Mouse (Mus musculus): ENCODE measurements at regions not wholly inside any gene's neighbourhood (a gene's known extent, or its start where the extent isn't known, plus 50 kb on each side); places are given as distances from the start of the nearest gene placed in this dataset.

DNA sequence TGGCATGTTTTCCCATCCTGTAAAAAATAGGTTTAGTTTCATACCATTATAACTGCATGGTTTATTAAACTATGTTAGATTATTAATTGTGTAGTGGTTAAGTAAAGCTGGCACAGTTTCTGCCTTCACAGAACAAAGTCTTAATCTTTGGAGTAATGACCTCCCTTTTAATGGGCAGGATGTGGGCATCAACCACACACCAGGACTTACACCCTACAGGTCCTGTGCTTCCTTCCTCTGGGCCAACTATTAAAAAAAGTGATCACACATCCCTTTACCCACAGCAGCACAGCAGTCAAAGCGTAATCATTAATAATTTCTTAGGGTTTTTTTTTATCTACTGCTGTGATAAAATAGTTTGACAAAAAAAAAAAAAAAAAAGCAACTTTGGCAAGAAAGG lies 300.3 kb downstream of the Fam49a start:
- no peak for DNase-seq

DNA sequence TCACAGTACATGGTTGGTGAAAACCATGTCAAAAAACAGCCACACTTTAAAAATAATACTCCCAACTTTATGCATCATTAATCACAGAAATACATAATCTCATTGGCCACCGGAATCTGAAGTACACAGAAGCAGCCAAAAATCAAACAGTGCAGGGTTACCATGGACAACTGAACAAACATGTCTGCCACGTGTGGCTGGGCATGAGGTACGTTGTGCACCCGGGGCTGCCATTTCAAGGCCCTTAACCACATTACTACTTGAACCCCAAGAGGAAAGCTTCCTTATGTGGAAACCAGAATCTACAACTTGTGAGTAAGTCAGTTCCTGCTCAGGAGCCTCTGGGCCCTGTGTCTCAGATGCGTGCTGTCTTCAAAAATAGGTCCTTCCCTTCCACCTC lies 289.9 kb downstream of the Fam49a start:
- DNase-seq = peak; percentile 8 to 19

DNA sequence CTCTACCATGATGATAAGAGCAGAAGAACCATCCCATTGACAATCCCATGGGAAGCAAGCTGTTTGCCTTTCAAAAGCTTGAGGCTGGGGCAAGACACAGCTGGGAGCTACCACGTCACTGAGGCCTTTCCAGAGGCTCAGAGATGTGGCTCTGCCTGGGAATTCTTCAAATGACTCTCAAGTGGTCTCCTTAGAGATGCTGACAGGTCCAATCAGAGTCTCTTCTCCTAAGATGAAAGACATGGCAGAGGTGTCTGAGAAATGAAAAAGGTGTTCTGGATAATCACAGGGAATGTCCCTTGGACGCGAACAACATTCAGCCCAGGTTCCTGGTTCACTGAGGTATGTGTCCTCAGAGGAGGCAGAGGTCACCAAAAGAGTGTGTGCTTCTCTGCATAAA lies 287.7 kb downstream of the Fam49a start:
- DNase-seq = no peak

DNA sequence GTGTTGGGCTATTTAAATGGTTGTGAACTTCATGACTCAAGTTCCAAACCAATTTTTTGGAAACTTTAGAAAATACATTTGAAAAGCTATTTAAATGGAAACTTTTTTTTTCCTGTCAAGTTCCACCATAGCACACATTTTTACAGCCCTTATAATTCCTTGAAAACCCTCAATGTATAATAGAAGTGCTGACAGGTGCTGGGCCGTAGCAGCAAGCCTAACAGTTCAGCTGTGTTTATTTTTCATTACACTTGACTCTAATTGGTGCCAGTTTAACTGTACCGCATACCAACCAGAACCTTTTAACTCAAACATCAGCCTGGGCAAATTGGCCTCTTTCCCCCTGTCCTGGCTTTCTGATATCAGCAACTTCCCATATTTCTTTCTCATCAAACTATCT lies 286.7 kb downstream of the Fam49a start:
- no peak for DNase-seq

DNA sequence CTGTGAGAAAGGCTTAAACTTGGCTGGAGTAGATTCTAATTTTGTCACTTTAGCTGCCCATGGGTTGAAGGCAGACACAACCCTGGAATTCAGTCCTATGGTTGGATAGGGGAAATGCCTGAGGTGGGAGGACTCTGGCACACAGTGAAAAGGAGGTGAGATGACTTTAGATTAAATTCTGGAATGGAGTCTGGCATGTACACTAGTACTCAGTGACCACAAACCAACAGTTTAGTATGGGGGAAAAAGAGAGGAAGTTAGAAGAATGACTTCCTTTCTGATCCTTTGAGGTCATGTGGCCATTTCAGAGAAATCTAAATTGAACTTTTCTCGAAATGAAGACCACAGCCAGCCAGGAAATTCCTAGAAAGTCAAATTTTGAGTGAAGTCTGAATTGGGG lies 285.5 kb downstream of the Fam49a start:
- DNase-seq = no peak

DNA sequence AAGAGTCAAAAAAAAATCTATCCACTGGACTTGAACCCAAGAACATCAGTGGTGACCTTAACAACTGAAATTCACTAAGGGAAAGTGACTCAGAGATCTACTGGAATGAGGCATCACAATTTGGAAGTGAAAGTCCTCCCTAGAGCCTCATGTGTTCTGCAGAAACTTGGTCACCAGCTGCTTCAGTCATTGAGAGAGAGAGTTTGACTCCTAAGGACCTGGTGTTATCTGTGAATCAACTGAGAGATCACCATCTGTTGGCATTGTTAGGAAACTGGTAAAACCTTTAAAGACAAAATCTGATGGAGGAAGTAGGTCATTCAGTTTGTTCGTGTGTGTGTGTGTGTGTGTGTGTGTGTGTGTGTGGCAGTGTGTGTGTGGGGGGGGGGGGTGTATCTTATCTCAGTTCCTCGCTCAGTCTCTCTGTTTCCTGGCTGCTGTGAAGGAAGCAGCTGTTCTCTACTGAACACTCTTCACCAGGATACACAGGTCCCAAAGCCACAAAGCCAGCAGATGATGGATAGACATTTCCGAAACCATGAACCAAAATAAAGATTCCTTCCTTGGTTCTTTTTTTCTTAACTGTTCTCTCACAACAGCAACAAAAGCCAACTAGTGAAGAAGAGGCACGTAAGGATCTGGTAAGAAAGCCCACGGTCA lies 284.6 kb downstream of the Fam49a start:
- no peak for DNase-seq

DNA sequence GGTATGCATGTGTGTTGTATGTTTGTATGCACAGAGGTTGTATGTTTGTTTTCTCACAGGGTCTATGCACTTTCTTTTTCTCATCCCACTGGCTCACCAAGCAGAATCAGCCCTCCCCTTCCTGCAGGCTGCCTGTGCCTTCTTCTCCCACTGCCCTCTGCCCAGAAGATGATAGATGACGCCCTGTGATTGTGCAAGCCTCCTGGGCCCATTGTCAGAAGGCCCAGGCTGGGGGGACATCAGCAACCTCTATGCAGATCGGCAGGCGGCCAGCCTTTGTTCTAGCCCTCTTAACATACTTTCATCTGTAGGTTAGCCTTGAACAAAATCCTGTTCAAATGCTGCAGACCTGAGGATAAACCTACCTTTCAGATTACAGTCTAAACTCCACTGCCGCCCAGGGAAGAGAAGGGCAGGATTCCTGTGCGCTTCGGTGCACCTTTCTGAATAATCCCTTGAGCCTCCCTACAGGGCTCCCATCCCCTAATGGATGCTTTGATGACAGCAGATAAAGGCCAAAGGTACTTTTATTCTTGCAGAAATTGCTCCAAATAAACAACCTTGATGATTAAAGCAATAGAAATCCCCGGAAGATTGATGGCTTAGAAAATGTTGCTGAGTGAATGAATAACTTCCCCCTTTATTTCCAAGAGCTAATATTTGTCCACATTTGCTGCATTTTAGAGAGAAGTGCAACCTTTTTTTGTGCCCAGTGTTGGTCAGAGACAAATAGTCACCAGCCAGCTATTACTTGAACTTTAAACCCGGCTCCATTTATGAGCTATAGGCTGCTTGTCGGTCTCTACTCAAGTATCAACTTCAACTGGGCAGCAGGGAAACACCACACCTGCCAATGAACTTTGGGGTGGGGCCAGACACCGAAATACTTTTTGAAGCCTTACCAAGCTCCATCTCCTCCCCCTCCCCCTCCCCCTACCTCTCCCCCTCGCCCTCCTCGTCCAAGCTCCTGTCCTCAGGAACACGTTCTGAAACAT lies 279.4 kb downstream of the Fam49a start:
- DNase-seq = no peak

DNA sequence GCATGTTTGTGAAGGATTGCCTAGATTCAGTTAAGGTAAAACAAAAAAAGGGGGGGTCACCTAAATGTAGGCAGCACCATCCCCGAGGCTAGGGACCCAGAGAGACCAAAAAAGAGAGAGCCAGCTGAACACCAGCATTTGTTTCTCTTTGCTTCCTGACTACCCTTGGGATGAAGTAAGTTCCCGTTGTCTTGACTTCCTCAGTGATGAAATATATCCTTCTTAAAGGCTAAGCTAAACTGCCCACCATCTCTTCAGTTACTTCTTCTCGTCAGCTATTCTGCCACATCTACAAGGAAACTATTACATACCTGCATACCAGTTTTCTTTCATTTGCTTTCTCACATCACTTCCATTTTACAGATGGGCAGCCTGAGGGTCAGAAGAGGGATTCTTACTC lies 277.4 kb downstream of the Fam49a start:
- no peak for DNase-seq

DNA sequence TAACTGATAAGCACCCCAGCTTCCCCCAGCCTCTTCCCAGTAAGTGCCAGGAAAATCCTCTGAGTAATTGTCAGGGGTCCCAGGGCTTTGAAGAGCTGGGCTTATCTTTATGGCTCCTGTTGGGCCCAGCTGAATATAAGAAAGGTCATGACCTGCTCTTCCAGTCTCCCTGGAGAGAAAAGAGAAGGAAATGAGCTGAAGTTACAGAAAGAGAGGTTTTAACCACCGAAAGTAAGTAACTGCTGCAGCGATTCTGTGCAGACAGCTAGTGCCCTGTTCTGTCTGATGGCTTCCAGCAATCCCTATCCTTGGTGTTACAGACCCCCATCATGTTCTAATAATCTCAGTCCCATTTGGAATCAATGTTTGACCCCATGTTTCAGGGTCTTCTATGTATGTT lies 272.8 kb downstream of the Fam49a start:
- no peak for DNase-seq

DNA sequence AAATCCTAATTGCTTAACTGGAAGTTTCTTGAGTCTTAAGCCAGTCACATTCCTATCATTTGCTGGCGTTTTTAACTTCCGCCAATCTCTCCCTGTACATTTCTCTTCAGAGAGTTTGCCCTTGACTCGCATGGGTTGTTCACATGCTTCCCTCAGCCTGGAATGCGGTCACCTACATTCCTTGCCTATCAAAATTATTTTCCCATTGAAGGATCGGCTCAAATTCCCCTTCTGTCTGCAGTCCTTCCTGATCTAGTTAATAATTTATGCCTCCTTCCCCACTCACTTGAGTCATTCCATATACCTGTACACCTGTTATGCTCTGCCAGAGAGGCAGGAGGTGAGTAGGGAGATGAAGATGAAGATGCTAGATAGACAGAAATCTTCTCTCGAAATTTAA lies 268.9 kb downstream of the Fam49a start:
- DNase-seq = no peak

DNA sequence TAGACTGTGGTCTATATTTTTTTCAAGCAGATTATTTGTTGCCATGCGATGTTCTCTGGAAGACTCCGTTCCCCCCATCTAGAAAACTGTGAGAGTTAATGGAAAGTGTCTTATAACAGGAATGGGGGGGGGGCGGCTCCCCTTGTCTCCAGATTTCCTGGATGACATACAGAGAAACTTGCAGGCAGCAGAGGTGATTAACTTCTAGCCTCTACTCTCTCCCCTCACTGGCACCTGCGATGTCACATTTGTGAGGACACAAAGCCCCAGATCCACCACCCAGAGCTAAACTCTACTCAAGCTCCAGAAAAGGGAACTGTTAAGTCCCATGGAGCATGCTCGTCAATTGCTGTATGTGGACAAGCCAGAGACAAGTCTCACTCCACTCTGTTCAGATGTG lies 267.6 kb downstream of the Fam49a start:
- no peak for DNase-seq

DNA sequence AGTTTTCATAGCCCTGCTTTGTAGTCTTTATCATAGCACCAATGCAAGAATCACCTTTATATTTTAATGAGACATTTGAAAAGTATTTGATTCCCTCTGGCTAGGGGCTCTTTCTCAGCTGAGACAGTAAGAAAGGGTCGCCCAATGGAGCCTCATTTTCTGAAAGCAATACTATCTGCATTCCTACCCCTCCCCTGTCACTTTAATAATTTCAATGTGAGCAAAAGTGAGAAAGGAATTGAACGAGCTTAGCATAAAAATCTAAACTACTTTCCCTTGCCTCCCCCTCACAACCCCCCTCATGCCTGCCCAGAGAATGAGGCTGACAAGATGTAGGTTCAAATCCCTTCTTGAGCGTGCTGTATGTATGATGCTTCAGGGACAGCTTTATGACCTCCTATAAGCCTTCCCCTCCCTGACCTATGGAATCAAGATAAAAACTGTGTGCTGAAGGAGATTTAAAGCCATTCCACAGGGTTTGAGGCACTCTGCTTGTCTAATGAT lies 266.6 kb downstream of the Fam49a start:
- no peak for DNase-seq

DNA sequence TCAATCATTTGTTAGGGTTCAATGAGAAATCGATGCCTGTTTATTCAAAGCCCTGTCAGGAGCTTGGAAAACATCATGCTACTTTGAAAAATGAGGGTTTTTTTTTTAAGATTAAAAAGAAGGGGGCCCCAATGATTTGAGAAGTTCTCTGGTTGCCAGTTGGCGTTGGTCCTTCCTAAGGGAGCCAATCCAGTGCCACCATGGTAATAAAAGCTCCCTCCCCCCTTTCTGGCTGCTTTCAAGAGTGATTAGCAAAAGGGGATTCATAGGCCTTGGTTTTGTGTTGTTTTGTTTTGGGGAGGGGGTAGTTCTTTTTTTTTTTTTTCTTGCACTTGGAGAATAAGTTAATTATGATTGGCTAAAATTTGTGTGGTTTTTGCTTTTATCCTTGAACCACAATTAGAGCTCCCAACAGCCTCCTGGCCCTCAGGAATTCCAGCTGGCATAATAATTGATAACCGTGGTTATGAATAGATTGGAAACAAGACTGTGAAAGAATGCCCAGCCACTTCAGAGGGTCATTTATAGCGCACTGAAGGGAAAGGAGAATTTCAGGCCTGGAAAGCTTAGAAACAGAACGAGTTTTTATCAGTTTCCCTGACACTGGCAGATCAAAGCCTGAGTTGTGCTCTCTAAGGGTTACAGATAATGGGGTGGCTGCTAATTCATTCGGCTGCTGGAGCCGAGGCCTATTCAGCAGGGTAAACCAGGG lies 266.0 kb downstream of the Fam49a start:
- DNase-seq = no peak

DNA sequence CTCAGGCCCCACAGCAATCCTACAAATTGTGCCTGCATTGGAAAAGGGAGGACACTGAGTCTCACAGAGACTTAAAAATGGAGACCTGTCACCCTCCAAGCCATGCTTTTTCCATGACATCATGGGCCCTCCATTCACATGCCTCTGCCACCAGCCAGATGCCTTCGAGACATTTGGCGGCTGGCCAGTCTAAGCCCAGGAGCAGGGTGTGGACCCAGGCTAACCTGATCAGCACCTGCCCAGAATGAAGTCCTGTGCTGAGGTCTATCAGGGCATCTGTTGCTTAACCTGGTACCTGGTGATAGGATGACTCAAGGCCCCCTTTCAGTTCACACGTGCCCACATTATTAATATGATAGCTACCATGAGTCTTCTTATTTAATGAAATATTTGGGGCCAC lies 265.4 kb downstream of the Fam49a start:
- peak in 1 of 2 experiments; percentile 10 for DNase-seq

DNA sequence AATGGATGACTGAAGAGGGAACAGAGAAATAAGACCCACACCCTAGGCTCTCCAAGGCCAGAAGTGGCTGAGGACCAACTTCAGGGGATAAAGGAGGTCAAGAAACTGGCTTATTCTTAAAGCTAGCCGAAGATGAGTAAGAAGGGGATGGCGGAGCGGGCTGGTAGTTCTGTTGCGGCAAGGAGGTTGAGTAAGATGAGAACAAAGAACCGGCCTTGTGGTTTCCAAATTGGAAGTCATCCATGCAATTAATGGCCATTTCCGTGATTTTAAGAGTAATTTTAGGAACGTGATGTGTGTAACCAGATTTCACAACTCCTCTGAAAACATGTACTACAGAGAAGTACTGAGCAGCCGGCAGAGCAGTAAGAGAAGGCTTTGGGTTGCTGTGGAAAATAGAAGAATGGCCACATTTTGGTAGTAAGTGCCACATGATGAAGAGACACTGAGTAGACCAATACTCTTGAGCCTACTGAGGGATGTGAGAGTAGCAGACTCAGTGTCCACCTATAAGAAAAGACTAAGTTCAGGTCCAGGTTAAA lies 258.4 kb downstream of the Fam49a start:
- DNase-seq = no peak

DNA sequence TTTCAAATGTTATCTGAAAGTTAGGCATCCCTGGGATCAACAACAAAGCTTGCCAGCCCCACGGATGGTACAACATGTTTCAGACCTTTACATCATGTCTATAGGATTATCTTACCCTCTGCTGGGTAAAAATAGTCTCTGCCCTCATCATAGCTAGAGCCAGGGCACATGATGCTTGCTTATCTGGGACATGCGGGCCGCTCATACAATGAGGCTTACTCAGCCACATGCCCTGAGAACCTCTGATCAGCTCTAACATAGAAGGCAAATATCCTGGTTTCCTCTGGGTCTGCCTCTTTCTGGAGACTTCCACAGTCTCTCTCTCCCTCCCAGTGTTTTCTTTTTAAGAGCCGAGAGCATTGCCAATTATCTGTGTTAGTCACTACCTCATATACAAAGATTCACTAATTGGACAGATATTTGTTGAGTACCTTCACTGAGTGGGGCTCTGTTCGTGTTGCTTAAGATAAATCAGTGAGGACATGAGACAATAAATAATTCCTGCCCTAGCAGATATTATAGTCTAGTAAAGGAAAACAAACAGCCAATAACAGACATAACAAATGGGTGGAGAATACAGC lies 256.6 kb downstream of the Fam49a start:
- DNase-seq = no peak

DNA sequence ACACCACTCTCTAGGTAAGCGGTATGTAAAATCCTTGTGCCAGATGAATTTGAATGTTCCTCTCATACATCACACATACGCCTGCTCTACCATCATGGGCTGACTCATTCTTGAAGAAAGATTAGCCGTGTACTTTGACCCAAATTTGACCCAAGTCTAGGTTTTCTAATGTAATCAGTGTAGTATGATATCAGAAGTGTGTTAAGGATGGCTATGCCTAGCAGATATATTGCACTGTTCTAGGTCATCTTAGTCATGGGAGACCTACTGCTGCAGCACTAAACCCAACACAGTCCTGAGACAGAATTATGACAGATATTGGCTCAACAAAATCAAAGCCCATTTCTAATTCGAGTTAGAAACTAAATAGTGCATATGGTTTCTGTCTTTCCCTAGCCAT lies 255.1 kb downstream of the Fam49a start:
- DNase-seq = no peak

DNA sequence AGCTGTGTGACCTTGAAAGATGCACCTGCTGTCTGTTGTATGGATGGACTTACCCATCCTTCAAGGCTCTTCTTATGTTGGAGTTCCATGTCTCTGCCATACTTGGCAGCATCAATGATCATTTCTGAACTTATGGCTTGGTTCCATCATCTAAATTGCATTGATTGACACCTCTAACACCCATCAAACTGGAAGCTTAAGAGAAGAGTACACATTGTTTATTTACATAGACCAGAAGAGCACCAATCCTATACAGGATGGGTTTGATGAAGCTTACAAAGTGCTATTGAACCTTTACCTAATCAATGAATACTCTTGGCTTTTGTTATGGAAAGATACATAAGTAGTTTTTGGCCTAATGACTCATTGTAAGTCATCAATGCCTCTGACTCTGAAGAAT lies 248.8 kb downstream of the Fam49a start:
- no peak for DNase-seq

DNA sequence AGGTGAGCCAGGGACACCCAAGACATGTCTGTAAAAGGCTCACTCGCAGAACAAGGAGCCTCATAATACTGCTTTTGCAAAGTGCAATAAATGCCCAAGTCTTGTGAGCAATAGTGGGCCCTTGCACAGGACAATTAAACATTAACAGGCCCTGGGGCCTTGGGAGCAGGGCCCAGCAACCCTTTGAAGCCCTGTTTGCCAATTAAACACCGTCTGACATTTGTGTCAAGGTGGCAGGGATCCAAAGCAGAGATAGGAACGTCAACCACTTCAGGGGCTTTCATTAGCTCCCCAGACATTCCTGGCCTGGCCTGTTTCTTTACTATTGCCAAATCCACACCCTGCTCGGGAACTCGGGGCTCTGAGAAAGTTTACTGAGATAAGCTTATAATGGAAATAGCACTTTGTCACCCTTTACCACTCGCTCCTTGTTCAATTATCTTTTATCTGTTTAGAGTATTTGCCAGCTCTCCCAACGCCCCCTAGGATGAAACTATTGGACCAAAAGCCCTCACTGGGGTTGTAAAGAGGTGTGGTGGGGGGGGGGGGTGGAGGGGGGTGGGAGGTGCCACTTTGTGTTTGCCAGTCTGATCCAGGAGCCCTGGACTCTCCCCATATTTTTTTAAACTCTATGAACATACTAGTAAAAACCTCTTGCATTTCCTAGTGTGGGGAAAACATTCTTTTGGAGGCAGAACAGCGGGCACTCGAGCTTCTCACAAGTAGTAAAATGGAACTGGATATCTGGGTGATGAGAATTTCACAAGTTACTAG lies 247.4 kb downstream of the Fam49a start:
- DNase-seq = peak; percentile 65 to 78

DNA sequence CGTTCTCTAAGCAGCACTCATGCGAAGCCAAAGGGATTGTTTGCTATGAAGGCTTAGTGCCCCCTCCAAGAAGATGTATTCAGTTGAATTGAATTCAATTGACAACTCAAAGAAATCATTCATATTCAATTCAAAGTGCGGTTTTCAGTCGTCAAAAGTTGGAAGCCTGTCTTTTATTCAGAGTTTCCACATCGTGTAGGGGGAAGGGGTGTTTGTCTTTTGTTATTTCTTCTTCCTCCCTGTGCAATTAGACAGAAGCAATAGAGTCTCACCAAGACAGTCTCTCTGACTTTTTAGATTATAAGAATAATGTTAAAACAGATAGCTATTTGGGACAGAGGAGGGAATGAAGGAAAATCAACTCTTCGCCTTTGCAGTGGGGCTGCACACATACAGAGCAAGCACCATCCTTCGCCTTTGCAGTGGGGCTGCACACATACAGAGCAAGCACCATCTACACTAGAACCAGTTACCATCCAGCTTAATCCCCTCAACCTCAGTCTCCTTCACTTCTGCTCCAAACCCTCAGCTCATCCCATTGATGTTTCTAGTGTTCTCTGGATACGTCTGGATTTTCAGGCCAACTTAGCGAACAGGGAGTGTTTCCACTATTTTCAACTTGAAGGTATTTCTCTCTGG lies 246.7 kb downstream of the Fam49a start:
- no peak for DNase-seq

DNA sequence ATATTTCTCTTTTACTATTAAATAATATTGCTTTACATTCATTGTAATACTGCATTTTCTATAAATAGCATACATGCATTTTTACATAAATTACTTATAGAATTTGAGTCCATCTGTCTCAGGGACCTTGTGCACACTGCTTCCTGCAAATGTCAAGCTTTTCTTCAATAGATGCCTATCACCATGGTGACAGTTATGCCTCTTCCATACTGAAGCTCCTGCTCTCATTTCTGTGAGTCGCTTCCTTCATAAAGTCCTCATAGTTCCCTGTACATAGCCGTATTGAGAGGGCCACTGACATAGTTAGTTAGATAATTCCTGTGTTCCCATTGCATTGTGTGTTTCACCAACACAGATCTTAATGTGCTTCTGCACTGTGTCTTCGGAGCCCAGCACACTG lies 244.7 kb downstream of the Fam49a start:
- DNase-seq = no peak

Data from lung, adult 18-20 months (tissue).